18 mouse cellular contexts compared by ENCODE assay signal in the genomic region with DNA sequence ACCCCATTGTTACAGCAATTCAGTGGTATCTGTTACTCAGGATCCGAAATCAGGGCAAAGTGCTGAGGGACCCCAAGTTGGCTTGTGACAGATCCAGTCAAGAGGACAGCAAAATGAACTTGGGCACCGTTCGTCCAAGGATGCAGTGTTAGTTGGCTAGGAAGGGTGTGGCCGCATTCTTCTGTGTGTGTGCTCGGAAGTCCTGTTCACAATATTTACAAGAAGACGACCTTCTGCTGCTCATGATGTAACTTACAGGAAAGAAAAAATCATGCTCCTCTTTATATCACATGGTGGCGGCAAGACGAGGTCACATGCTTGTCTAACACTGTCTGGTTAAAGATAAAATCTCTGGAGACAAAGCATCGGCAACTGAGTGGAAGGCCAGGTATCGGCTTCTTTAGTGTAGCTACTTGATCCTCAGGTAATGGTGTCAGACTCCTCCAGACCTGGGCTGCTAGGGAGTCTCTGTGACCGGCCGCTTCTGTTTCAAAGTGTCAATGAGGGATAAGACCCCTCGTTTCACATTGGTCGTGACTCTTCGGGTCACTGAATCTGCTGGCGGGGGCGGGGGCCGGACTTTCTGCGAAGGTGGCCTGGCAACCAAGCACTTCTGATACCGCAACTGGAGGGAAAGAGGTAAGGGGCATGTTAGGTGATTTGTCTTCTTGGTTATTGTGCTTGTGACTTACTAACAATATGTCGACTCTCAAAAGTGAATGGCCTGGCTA. TPM values are rescaled to one million over a fixed set of nuclear protein-coding genes. Genes with fewer than 3 reads are reported as not detected.
"Had no signal": no experiment of that assay in that cellular context is flagged by ENCODE, and none has a peak within 500 bp of the region (broad histone marks: within the 10 kb centered on the region; RNA-seq: fewer than 3 reads in every experiment).

No protein-coding gene starts in this region.

- DNase-seq: kidney, adult 2 months; kidney, postnatal 25 days; left cerebral cortex, postnatal 4 days; liver, postnatal 0 days; midbrain, embryonic 14.5 days; right cerebral cortex, postnatal 4 days; thymus, adult 18-20 months; thymus, postnatal 36 days had no signal

- H3K4me3 ChIP-seq: limb, embryonic 12.5 days; limb, embryonic 15.5 days; megakaryocyte, embryonic 14.5 days had no signal

- H3K27me3 ChIP-seq: limb, embryonic 12.5 days; limb, embryonic 15.5 days; megakaryocyte, embryonic 14.5 days had no signal

- H3K4me2 ChIP-seq: limb, embryonic 12.5 days; limb, embryonic 15.5 days; liver, embryonic 11.5 days; midbrain, embryonic 11.5 days had no signal

- ATAC-seq: intestine, postnatal 0 days; liver, postnatal 0 days had no signal

- H3K27ac ChIP-seq: kidney, postnatal 0 days; limb, embryonic 12.5 days; limb, embryonic 15.5 days; liver, embryonic 14.5 days; stomach, postnatal 0 days had no signal

- H3K9ac ChIP-seq: limb, embryonic 12.5 days; limb, embryonic 15.5 days; liver, embryonic 14.5 days; liver, postnatal 0 days had no signal

- H3K9me3 ChIP-seq: limb, embryonic 12.5 days; limb, embryonic 15.5 days; megakaryocyte, embryonic 14.5 days had no signal

- H3K4me1 ChIP-seq: limb, embryonic 12.5 days; limb, embryonic 15.5 days had no signal

RNA-seq across cellular contexts. Expression of a gene that starts 42.6 kb away (rescaled TPM):
- polyA plus RNA-seq: large intestine, adult 2 months; liver, embryonic 11.5 days had no signal
